Comparison of ENCODE assay signal across 8 mouse cellular contexts in the genomic region with DNA sequence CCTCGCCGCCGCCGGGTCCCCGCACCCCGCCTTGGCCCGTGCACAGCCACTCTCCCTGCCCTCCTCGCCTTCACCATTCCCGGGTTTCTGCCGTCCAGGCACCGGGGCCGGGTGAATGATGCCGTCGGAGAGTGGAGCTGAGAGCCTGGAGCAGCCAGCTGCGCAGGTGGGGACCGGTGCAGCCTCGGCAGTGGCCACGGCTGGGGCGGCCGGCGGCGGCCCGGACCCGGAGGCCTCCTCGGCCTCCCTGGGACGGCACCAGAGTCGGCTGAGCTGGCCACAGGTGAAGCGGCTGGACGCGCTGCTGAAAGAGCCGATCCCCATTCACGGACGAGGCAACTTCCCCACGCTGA. TPM values are rescaled to one million over a fixed set of nuclear protein-coding genes. Genes with fewer than 3 reads are reported as not detected.
DNase-seq lines count a peak whose midpoint lies in the region; ATAC-seq lines count a peak whose summit lies in the region.

No protein-coding gene starts in this region.

- no peak for ATAC-seq in lung, embryonic 16.5 days (ENCODE audit: low read depth)
- ATAC-seq in forebrain, embryonic 11.5 days (replicated peaks; ENCODE audit: low FRiP score), result no peak; the same call in 1 of the 2 replicates
- ATAC-seq in neural tube, embryonic 15.5 days (ENCODE audit: low FRiP score), result no peak; the same call in 1 of the 2 replicates

- peak overlapping the region; percentile 51 for H3K4me3 ChIP-seq in lung, embryonic 16.5 days (ENCODE audit: low read length)
- H3K4me3 ChIP-seq in forebrain, embryonic 11.5 days (ENCODE audit: low read depth, low read length), result peak overlapping the region; percentile 35
- peak overlapping the region; percentile 54 for H3K4me3 ChIP-seq in limb, embryonic 10.5 days
- peak overlapping the region; percentile 43 for H3K4me3 ChIP-seq in neural tube, embryonic 15.5 days (replicated peaks)

- H3K36me3 ChIP-seq in lung, embryonic 16.5 days (ENCODE audit: control insufficient read depth, insufficient read depth, low read length), result no peaks in the 10 kb centered on the region
- no peaks in the 10 kb centered on the region for H3K36me3 ChIP-seq in forebrain, embryonic 11.5 days (ENCODE audit: control insufficient read depth, insufficient read depth, low read length)
- no peaks in the 10 kb centered on the region for H3K36me3 ChIP-seq in limb, embryonic 10.5 days
- H3K36me3 ChIP-seq in neural tube, embryonic 15.5 days, result no peaks in the 10 kb centered on the region

- H3K4me1 ChIP-seq in lung, embryonic 16.5 days (replicated peaks; ENCODE audit: control insufficient read depth, insufficient read depth, low read length), result peaks cover 13% of the 10 kb centered on the region
- H3K4me1 ChIP-seq in forebrain, embryonic 11.5 days (replicated peaks; ENCODE audit: control insufficient read depth, insufficient read depth, low read length), result peaks cover 9% of the 10 kb centered on the region; the same call in 1 of the 2 replicates
- peaks cover 33% of the 10 kb centered on the region for H3K4me1 ChIP-seq in limb, embryonic 10.5 days
- H3K4me1 ChIP-seq in neural tube, embryonic 15.5 days, result peaks cover 18% of the 10 kb centered on the region

- H3K27ac ChIP-seq in lung, embryonic 16.5 days (ENCODE audit: low read length), result no peak overlapping the region
- H3K27ac ChIP-seq in forebrain, embryonic 11.5 days (ENCODE audit: low read depth, low read length), result no peak overlapping the region
- H3K27ac ChIP-seq in limb, embryonic 10.5 days, result peak overlapping the region; percentile 54
- H3K27ac ChIP-seq in neural tube, embryonic 15.5 days (replicated peaks), result no peak overlapping the region

- peak overlapping the region; percentile 62 for H3K4me2 ChIP-seq in lung, embryonic 16.5 days (ENCODE audit: low read depth, low read length)
- H3K4me2 ChIP-seq in forebrain, embryonic 11.5 days (ENCODE audit: low read depth, low read length, severe bottlenecking), result peak overlapping the region; percentile 47
- peak overlapping the region; percentile 58 for H3K4me2 ChIP-seq in neural tube, embryonic 15.5 days

- no peak for DNase-seq in lung, postnatal 36 days
- no peak for DNase-seq in forebrain, embryonic 11.5 days (ENCODE audit: low spot score)
- no peak for DNase-seq in limb, embryonic 10.5 days (ENCODE audit: low spot score)
- no peak for DNase-seq in cerebellum, postnatal 36 days
- no peak for DNase-seq in thymus, postnatal 10 days (ENCODE audit: low spot score in 2 of 2)
- DNase-seq in left cerebral cortex, postnatal 36 days (ENCODE audit: low spot score in 2 of 2), result no peak

- H3K27me3 ChIP-seq in lung, embryonic 16.5 days (ENCODE audit: control insufficient read depth, insufficient read depth, low read depth, low read length), result peaks cover 27% of the 10 kb centered on the region
- peaks cover 13% of the 10 kb centered on the region for H3K27me3 ChIP-seq in forebrain, embryonic 11.5 days (ENCODE audit: control insufficient read depth, insufficient read depth, low read length)
- peaks cover 77% of the 10 kb centered on the region for H3K27me3 ChIP-seq in limb, embryonic 10.5 days (ENCODE audit: low read depth, poor library complexity, severe bottlenecking)
- H3K27me3 ChIP-seq in neural tube, embryonic 15.5 days (replicated peaks), result peaks cover 62% of the 10 kb centered on the region

- intact Hi-C loops in left cerebral cortex, postnatal 36 days (cut with DNase I), result no loop called here

- peak overlapping the region; percentile 54 for H3K9ac ChIP-seq in lung, embryonic 16.5 days (ENCODE audit: low read length)
- peak overlapping the region; percentile 24; the same call in 1 of the 2 replicates for H3K9ac ChIP-seq in forebrain, embryonic 11.5 days (ENCODE audit: low read length)
- H3K9ac ChIP-seq in neural tube, embryonic 15.5 days (replicated peaks), result peak overlapping the region; percentile 34

- H3K9me3 ChIP-seq in lung, embryonic 16.5 days (ENCODE audit: control insufficient read depth, low read length), result no peaks in the 10 kb centered on the region
- no peaks in the 10 kb centered on the region for H3K9me3 ChIP-seq in forebrain, embryonic 11.5 days (ENCODE audit: control insufficient read depth, low read length)
- H3K9me3 ChIP-seq in limb, embryonic 10.5 days (replicated peaks), result no peaks in the 10 kb centered on the region
- H3K9me3 ChIP-seq in neural tube, embryonic 15.5 days (replicated peaks), result no peaks in the 10 kb centered on the region

- WGBS in lung, embryonic 16.5 days, result 4% methylated on average over 31 of the region's 34 CpGs
- 2% methylated on average over 34 of the region's 34 CpGs for WGBS in forebrain, embryonic 11.5 days
- WGBS in limb, embryonic 10.5 days, result 3% methylated on average over 34 of the region's 34 CpGs
- WGBS in neural tube, embryonic 15.5 days, result 5% methylated on average over 33 of the region's 34 CpGs

RNA-seq across cellular contexts. Expression of a gene that starts 0.2 kb away (rescaled TPM):
- 1.6 and 1.9 TPM in 2 replicates for polyA plus RNA-seq in lung, embryonic 16.5 days (2015; fragmentation: Nextera tagmentation; extraction: Ambion mirVana)
- 0.76 and 0.80 TPM in 2 replicates for polyA plus RNA-seq in forebrain, embryonic 11.5 days (2014; fragmentation: Nextera tagmentation; extraction: Ambion mirVana)
- polyA plus RNA-seq in limb, embryonic 10.5 days (2016; fragmentation: Nextera tagmentation; extraction: Ambion mirVana), result 0.68 and 1.1 TPM in 2 replicates
- polyA plus RNA-seq in neural tube, embryonic 15.5 days (2015; fragmentation: Nextera tagmentation; extraction: Ambion mirVana), result 0.26 and 0.57 TPM in 2 replicates
- total RNA-seq in left cerebral cortex, postnatal 36 days (2021), result not detected

RNA-seq across cellular contexts. Expression of a gene that starts 18.2 kb away (rescaled TPM):
- 0.18 and 0.79 TPM in 2 replicates for polyA plus RNA-seq in lung, embryonic 16.5 days (2015; fragmentation: Nextera tagmentation; extraction: Ambion mirVana)
- polyA plus RNA-seq in forebrain, embryonic 11.5 days (2014; fragmentation: Nextera tagmentation; extraction: Ambion mirVana), result 1.8 and 1.9 TPM in 2 replicates
- 0.46 and 0.65 TPM in 2 replicates for polyA plus RNA-seq in limb, embryonic 10.5 days (2016; fragmentation: Nextera tagmentation; extraction: Ambion mirVana)
- polyA plus RNA-seq in neural tube, embryonic 15.5 days (2015; fragmentation: Nextera tagmentation; extraction: Ambion mirVana), result 10.6 and 14.3 TPM in 2 replicates
- 100 to 1,000 TPM; 168 to 210 TPM for total RNA-seq in left cerebral cortex, postnatal 36 days (2021)

RNA-seq across cellular contexts. Expression of a gene that starts 38.6 kb away (rescaled TPM):
- 30.4 and 33.3 TPM in 2 replicates for polyA plus RNA-seq in lung, embryonic 16.5 days (2015; fragmentation: Nextera tagmentation; extraction: Ambion mirVana)
- polyA plus RNA-seq in forebrain, embryonic 11.5 days (2014; fragmentation: Nextera tagmentation; extraction: Ambion mirVana), result 1.1 and 2.1 TPM in 2 replicates
- 6.7 and 8.5 TPM in 2 replicates for polyA plus RNA-seq in limb, embryonic 10.5 days (2016; fragmentation: Nextera tagmentation; extraction: Ambion mirVana)
- 0.27 and 7.0 TPM in 2 replicates for polyA plus RNA-seq in neural tube, embryonic 15.5 days (2015; fragmentation: Nextera tagmentation; extraction: Ambion mirVana)
- not detected for total RNA-seq in left cerebral cortex, postnatal 36 days (2021)
